Mouse (Mus musculus) telencephalon, adult 2 months (tissue): ENCODE results near the gene Sprr2a2.
"Not testable (repeated sequence)": the region's sequence is repeated elsewhere in the genome, so short reads cannot be mapped to it uniquely, and the experiment has no call there.

Experiments
- DNase-seq: peaks from one replicate; pipeline ENCODE4 v3.0.0-alpha.2; 2011; ENCODE audit warnings: low read depth, low spot score

Gene Sprr2a2

DNA sequence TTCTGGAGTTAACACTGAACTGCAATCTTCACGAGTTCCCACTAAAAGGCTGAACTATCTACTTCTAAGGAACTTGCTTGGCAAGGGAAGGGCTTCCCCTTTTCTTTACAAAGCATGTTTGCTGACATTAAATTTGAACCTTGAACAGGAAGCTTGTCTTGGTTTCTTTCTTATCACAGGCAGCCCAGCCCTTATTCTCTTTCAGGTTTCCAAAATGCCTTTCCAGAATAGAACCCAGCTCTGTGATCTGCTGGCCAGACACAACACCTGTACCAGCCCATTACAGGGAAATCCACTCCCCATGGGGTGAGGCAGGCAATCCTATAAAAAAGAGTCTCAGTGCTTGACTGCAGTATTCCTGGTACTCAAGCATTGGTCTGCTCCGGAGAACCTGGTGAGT lies at the start of gene Sprr2a2, which contains the start of gene Sprr2a1:
Sprr2a2 (plus strand) TSS at position 352 of the 400 bp plus-strand sequence.
Sprr2a1 (plus strand) TSS at position 231 of the 400 bp plus-strand sequence.
- DNase-seq, result not testable (repeated sequence)

DNA sequence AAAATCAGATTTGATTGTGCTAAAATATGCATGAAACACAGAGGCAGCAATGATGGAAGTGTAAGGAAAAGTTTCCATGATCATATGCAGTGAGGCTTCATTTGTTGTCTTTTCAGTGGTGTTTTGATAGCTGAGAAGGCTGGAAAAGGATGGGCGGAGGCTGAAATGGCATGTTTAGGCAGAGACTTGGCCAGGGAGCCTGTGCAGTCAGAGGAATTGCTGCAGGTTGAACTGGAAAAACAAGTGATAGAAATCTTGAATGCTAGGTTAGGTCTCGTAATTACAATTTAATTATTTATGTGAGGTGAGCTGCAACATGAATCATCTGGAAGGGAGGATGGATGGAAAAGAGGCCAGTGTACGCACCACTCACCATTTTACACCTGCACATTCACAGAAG lies 45.9 kb upstream of the Sprr2a2 start:
- no peak for DNase-seq

DNA sequence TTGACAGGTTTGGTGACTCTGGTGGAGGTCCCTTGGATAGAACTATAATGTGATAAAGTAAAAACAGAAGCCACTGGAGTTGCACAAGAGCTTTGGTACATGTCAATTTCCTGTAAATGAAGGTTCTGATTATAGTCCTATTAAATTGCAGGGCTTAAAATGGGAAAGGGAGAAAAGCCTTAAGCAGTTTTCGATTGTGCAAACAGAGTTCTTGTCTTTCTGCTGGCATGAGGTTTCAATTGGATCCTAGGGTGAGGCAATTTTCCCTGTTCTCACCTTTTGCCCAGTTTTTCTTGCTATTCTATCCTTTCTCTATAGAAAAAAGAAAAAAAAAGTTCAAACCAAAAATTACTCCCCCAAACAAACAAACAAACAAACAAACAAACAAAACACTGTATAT lies 38.8 kb upstream of the Sprr2a2 start:
- no peak for DNase-seq

DNA sequence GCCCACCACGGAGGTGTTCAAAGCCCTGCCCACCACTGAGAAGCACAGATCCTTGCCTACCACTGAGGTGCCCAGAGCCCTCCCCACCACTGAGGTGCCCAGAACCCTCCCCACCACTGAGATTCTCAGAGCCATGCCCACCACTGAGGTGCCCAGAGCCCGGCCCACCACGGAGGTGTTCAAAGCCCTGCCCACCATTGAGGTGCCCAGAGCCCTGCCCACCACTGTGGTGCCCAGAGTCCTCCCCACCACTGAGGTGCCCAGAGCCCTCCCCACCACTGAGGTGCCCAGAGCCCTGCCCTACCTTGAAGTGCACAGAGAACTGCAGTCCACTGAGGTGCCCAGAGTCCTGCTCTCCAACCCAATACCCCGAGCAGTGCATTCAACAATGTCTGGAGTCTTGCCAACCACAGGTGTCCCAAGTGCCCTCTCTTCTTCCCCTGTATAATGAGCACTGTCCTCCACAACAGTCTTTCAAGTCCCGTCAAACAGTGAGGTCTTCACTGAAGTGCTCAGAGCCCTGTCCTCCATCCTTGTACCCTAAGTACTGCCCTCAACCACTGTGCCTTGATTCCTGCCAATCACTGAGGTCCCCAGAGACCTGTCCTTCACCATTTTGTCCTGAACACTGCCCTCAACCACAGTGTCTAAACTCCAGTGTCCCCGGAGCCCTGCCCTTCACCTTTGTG lies 20.1 kb upstream of the Sprr2a2 start:
- DNase-seq, result no peak

DNA sequence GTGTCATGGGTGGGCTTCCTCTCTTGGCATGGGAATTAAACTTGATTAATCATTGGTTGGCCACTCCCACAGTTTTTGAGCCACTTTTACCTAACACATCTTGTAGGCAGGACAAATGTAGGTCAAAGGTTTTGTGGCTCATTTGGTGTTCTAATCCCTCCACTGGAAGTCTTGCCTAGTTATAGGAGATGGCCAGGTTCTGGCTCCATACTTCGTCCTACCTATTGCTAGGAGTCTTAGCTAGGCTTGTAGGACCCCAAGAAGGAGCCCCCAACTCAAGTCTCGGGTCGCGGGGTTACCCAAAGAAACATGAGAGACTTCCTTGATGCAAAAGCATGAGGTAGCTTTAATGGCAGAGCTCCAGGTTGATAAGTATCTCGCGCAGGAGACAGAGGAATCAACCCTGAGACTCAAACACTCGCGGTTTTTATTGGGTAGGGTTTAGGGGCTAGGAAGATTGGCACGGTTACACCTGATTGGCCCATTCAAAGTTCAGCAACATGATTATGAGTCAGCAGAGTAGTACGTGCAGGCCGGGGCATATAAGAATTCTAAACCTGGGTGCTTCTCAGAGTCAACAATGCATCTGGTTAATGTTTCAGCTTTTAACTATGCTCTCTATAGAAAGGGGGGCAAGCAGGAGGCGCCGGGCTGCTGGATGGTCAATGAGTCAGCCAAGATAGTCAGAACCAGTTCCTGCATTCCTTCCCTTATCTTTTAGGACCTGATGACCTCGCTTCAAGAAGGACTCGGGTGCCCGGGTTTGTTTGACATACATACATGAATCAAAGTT lies 4.4 kb upstream of the Sprr2a2 start:
- DNase-seq, result not testable (repeated sequence)

DNA sequence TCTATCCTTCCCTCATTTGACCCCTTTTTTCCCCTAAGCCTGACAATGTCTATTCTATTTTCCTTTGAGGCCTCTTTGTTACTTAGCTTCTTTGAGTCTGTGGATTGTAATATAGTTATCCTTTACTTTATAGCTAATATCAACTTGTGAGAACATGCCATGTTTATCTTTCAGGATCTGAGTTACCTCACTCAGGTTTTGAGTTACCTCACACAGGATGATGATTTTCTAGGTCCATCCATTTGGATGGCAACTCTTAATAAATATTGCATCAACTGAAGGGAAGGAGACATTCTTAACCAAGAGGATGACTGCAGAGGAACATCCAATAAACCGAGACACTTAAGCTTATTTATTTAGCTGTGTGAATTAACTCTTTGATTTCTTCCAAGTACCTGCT lies 3.7 kb upstream of the Sprr2a2 start:
- not testable (repeated sequence) for DNase-seq

DNA sequence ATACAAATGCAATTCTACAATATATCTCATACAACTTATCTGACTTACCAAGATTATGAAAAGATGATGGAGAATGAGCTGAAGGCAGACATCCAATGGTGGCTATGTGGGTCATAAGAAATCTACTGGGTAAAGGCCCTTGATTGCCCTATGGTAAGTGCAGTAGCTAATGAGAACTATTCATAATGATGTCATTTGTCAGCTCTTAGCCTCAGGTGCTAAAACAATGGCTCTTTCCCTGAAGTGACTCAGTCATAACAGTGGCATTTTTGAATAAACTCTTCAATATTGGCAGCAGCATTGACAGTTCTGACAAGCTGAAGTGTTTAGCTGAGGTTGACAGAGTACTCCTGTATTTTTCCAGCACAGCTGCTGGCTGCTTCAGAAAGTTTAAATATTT lies 2.1 kb upstream of the Sprr2a2 start:
- DNase-seq, result not testable (repeated sequence)

DNA sequence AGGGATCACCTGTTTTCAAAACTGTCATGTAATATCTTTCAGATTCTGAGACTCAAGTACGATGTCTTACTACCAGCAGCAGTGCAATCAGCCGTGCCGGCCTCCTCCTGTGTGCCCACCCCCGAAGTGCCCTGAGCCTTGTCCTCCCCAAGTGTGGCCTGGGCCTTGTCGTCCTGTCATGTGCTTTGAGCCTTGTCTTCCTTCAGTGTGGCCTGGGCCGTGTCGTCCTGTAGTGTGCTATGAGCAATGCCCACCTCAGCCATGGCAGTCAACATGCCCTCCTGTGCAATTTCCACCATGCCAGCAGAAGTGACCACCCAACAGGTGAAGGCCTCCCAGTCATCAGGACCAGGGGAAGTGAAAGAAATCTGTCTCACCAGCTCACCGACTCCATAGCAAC lies 3.3 kb downstream of the Sprr2a2 start:
- not testable (repeated sequence) for DNase-seq

DNA sequence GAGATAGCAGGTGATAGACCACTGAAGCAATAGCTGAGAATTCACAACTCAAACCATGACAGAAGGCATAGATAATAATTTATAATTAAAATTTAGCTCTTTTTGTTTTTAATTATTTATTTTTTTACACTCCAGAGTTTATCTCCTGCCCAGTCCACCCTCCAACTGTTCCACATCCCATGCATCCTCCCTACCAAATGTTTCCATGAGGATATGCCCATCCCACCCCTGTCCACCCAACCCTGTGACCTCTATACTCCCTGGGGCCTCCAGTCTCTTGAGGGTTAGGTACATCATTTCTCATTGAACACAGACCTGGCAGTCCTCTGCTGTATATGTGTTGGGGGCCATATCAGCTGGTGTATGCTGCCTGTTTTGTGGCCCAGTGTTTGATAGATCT lies 8.0 kb downstream of the Sprr2a2 start:
- DNase-seq, result not testable (repeated sequence)

DNA sequence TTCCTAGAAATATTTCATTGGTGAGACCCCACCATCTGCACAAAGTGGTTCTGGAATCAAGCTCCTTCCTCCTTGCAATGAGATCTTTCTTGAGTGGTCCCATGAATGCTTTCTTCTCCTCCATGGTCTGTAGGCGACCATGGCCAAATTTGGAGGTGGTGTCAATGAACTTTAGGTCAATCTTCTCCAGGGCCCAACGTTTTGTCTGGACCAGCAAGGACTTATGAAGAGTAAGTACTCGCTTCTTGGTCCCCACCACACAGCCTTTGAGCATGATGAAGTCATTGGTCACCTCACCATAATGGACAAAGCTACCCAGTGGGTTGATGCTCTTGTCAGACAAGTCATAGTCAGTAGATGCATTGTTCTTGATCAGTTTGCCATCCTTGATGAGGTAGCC lies 11.7 kb downstream of the Sprr2a2 start:
- not testable (repeated sequence) for DNase-seq

DNA sequence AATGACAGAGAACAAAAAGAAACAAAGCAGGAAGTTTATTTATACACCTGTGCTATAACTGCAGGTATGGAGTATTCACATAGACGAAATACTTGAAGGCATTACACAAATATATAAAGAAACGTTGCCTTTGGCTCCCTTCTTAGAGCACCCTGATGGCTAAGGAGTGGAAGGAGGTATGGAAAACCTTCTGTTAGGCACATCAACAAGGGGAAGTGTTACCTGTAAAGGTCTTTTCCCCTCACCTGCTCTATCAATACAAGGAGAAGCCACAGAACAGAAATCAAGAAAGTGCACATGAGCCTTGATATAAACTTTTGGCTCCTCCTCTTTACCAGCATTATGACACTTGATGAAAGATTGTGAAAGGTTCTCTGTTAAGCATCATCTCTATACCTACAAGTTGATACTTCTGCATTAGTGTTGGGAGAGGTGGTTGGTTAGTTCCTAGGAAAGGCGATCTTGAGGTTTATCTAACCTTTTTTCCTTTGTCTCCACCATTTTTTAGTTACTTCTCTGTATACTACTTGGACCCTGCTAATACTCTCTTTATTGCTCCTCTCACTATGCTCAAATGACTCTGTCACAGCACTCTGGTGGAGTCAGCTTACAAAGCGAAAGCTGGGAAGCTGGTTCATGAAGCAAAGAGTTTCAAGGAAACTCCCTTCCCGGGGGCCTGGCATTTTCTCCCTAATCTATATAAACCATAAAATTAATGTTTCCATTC lies 20.9 kb downstream of the Sprr2a2 start:
- DNase-seq, result not testable (repeated sequence)

DNA sequence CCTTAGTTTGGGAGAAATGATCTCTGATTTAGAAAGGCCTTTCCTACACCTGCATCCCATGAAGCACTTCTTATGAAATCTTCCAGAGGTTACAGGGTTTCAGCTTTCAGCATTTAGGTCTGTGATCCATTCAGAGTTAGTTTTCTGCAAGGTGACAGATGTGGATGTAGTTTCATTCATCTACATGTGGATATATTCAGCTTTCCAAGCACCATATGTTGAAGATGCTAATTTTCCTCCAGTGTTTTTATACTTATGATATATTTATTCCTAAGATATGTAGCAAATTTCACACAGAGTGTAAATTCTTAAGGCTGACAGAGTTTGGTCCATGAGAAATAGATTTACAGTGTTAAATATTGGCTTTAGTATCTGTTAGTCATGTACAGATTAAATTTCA lies 23.0 kb downstream of the Sprr2a2 start:
- DNase-seq, result not testable (repeated sequence)

DNA sequence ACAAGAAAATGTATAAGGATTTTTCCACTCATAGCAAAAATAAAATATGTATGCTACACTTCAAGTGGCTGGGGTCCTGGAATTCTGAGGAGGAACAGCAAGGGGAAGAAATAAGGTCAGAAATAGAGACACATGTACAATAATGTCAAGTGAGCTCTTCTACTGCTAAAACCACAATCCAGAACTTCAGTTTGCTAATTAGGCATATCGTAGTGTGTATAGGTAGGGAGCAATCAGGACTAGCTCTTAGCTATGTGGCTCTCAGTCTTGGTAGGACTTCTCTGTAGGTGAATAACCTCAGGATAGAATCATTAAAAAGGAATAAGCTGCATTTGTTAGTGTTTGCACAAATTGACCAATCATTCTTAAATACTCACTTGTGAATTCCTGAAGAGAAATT lies 23.5 kb downstream of the Sprr2a2 start:
- not testable (repeated sequence) for DNase-seq

DNA sequence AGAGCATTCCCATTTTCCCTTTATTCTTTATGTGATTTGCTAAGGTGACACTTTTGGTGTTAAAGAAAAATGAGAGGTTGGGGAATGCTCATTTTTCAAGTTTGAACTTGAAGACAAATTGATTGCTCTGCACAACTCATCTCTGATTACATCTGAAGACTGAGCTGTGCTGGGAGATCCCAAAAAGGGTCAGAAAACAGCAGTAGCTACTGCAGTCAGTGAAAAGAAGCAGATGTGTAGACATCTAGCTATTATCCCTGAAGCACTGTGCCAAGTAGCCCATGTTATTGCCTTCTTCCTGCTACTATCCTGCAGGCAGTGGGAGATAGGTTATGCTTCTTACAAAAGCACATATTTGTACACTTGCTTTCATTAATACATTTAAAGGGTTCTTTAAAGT lies 29.1 kb downstream of the Sprr2a2 start:
- not testable (repeated sequence) for DNase-seq

DNA sequence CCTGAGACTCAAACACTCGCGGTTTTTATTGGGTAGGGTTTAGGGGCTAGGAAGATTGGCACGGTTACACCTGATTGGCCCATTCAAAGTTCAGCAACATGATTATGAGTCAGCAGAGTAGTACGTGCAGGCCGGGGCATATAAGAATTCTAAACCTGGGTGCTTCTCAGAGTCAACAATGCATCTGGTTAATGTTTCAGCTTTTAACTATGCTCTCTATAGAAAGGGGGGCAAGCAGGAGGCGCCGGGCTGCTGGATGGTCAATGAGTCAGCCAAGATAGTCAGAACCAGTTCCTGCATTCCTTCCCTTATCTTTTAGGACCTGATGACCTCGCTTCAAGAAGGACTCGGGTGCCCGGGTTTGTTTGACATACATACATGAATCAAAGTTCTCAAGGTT lies 30.5 kb downstream of the Sprr2a2 start:
- DNase-seq, result not testable (repeated sequence)

DNA sequence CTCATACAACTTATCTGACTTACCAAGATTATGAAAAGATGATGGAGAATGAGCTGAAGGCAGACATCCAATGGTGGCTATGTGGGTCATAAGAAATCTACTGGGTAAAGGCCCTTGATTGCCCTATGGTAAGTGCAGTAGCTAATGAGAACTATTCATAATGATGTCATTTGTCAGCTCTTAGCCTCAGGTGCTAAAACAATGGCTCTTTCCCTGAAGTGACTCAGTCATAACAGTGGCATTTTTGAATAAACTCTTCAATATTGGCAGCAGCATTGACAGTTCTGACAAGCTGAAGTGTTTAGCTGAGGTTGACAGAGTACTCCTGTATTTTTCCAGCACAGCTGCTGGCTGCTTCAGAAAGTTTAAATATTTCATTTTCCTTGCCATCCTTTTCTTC lies 32.8 kb downstream of the Sprr2a2 start:
- not testable (repeated sequence) for DNase-seq

DNA sequence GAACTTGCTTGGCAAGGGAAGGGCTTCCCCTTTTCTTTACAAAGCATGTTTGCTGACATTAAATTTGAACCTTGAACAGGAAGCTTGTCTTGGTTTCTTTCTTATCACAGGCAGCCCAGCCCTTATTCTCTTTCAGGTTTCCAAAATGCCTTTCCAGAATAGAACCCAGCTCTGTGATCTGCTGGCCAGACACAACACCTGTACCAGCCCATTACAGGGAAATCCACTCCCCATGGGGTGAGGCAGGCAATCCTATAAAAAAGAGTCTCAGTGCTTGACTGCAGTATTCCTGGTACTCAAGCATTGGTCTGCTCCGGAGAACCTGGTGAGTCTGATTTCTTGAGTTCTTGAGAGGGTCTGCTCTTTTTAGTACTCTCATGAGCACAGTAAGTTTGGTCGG lies 34.7 kb downstream of the Sprr2a2 start:
- DNase-seq, result not testable (repeated sequence)

DNA sequence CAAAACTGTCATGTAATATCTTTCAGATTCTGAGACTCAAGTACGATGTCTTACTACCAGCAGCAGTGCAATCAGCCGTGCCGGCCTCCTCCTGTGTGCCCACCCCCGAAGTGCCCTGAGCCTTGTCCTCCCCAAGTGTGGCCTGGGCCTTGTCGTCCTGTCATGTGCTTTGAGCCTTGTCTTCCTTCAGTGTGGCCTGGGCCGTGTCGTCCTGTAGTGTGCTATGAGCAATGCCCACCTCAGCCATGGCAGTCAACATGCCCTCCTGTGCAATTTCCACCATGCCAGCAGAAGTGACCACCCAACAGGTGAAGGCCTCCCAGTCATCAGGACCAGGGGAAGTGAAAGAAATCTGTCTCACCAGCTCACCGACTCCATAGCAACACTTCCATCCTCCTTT lies 38.1 kb downstream of the Sprr2a2 start:
- DNase-seq, result not testable (repeated sequence)

DNA sequence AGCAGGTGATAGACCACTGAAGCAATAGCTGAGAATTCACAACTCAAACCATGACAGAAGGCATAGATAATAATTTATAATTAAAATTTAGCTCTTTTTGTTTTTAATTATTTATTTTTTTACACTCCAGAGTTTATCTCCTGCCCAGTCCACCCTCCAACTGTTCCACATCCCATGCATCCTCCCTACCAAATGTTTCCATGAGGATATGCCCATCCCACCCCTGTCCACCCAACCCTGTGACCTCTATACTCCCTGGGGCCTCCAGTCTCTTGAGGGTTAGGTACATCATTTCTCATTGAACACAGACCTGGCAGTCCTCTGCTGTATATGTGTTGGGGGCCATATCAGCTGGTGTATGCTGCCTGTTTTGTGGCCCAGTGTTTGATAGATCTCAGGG lies 42.8 kb downstream of the Sprr2a2 start:
- DNase-seq, result not testable (repeated sequence)

DNA sequence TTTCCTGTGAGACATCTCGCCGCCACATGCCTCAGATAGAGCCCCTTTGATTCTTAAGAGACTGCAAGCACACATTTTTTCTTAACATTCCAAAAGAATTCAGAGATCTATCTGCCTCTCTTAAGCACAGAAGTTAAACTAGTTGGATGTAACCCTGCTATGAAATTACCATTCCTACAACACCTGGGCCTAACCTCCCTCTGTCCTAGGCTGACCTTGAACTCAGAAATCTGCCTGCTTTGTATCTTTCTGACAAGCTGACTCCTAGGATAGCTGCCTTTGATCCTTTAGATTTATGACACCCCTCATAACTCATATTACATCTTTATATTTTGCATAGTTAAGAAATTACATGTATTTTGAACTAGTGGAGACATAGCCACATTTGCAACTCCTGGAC lies 47.7 kb downstream of the Sprr2a2 start:
- DNase-seq, result not testable (repeated sequence)

DNA sequence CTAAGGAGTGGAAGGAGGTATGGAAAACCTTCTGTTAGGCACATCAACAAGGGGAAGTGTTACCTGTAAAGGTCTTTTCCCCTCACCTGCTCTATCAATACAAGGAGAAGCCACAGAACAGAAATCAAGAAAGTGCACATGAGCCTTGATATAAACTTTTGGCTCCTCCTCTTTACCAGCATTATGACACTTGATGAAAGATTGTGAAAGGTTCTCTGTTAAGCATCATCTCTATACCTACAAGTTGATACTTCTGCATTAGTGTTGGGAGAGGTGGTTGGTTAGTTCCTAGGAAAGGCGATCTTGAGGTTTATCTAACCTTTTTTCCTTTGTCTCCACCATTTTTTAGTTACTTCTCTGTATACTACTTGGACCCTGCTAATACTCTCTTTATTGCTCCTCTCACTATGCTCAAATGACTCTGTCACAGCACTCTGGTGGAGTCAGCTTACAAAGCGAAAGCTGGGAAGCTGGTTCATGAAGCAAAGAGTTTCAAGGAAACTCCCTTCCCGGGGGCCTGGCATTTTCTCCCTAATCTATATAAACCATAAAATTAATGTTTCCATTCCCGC lies 55.8 kb downstream of the Sprr2a2 start:
- not testable (repeated sequence) for DNase-seq

DNA sequence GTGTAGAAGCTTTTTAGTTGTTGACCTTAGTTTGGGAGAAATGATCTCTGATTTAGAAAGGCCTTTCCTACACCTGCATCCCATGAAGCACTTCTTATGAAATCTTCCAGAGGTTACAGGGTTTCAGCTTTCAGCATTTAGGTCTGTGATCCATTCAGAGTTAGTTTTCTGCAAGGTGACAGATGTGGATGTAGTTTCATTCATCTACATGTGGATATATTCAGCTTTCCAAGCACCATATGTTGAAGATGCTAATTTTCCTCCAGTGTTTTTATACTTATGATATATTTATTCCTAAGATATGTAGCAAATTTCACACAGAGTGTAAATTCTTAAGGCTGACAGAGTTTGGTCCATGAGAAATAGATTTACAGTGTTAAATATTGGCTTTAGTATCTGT lies 57.8 kb downstream of the Sprr2a2 start:
- not testable (repeated sequence) for DNase-seq
